Mouse (Mus musculus) frontal cortex, adult 2 months (tissue): ENCODE results near the gene Myo16. TPM values are rescaled to one million over a fixed set of nuclear protein-coding genes. Genes with fewer than 3 reads are reported as not detected.

Source experiments
- DNase-seq, 2 experiments: peaks; one replicate each; pipeline ENCODE4 v3.0.0; 2022; ENCODE audit warnings: low spot score in 1 of 2; ENCODE audit errors: extremely low spot score in 1 of 2
- polyA plus RNA-seq: library from polyadenylated mRNA; depleted of rRNA; stranded (reverse); fragments of >200 nt; gene quantifications from 2 replicates; pipeline ENCODE4 v1.2.3, GENCODE M21; 2012

The Myo16 gene
- polyA plus RNA-seq, 1 experiment = 36.7 TPM

- DNase-seq = no peak
These were observed 304.5 kb downstream of the Myo16 start for GRCm38 (mm10) chr8:10458151-10458649.

- no peak for DNase-seq
These were observed 308.6 kb downstream of the Myo16 start for GRCm38 (mm10) chr8:10462271-10462670.

GRCm38 (mm10) chr8:10468490-10468889 lies 314.8 kb downstream of the Myo16 start:
- DNase-seq = no peak

GRCm38 (mm10) chr8:10469658-10470057 lies 315.9 kb downstream of the Myo16 start:
- peak in 1 of 2 experiments; percentile 52 for DNase-seq

- DNase-seq = no peak
These were observed 316.6 kb downstream of the Myo16 start for GRCm38 (mm10) chr8:10470280-10470679.

GRCm38 (mm10) chr8:10472371-10472770 lies 318.7 kb downstream of the Myo16 start:
- DNase-seq = peak; percentile 28 to 41

GRCm38 (mm10) chr8:10474446-10474845 lies 320.7 kb downstream of the Myo16 start:
- DNase-seq = peak; percentile 58 to 75

GRCm38 (mm10) chr8:10479059-10479458 lies 325.3 kb downstream of the Myo16 start:
- DNase-seq = no peak

GRCm38 (mm10) chr8:10480850-10481249 lies 327.1 kb downstream of the Myo16 start:
- no peak for DNase-seq

- DNase-seq = no peak
These were observed 328.4 kb downstream of the Myo16 start for GRCm38 (mm10) chr8:10482064-10482463.

- DNase-seq = no peak
These were observed 329.2 kb downstream of the Myo16 start for GRCm38 (mm10) chr8:10482880-10483279.

- DNase-seq = peak in 1 of 2 experiments; percentile 36
These were observed 330.1 kb downstream of the Myo16 start for GRCm38 (mm10) chr8:10483841-10484240.

GRCm38 (mm10) chr8:10489738-10490419 lies 336.2 kb downstream of the Myo16 start:
- peak in 1 of 2 experiments; percentile 22 for DNase-seq

- DNase-seq = no peak
These were observed 336.7 kb downstream of the Myo16 start for GRCm38 (mm10) chr8:10490420-10490784.

- no peak for DNase-seq
These were observed 337.2 kb downstream of the Myo16 start for GRCm38 (mm10) chr8:10490874-10491273.

GRCm38 (mm10) chr8:10499846-10500245 lies 346.1 kb downstream of the Myo16 start:
- DNase-seq = no peak

- DNase-seq = no peak
These were observed 346.8 kb downstream of the Myo16 start for GRCm38 (mm10) chr8:10500465-10500864.

- no peak for DNase-seq
These were observed 348.0 kb downstream of the Myo16 start for GRCm38 (mm10) chr8:10501750-10502149.

- no peak for DNase-seq
These were observed 358.4 kb downstream of the Myo16 start for GRCm38 (mm10) chr8:10512105-10512504.

- no peak for DNase-seq
These were observed 363.7 kb downstream of the Myo16 start for GRCm38 (mm10) chr8:10517381-10517780.

GRCm38 (mm10) chr8:10519276-10519675 lies 365.6 kb downstream of the Myo16 start:
- DNase-seq = no peak

- no peak for DNase-seq
These were observed 367.8 kb downstream of the Myo16 start for GRCm38 (mm10) chr8:10521463-10521862.

GRCm38 (mm10) chr8:10525686-10526085 lies 372.0 kb downstream of the Myo16 start:
- no peak for DNase-seq
